Mouse (Mus musculus) forebrain, embryonic 13.5 days (tissue): Measurements from ENCODE around the gene Trim10. TPM values are rescaled to one million over a fixed set of nuclear protein-coding genes. Genes with fewer than 3 reads are reported as not detected.
"Not testable (repeated sequence)": the region's sequence is repeated elsewhere in the genome, so short reads cannot be mapped to it uniquely, and the experiment has no call there.

Experiments
- ATAC-seq: fragments of 200-750 bp; cut with Nextera tagmentation; 2 replicates; pipeline ENCODE4 v1.8.0; 2017
- H3K27ac ChIP-seq: fragments of 300-500 bp; sonication (generic); 2 replicates; pipeline ENCODE4 v1.5.1; 2015; ENCODE audit warnings: inconsistent platforms, mild to moderate bottlenecking, moderate library complexity
- H3K27me3 ChIP-seq: fragments of 300-500 bp; sonication (generic); 2 replicates; pipeline ENCODE4 v1.6.1; 2015; ENCODE audit warnings: mild to moderate bottlenecking, inconsistent platforms
- H3K36me3 ChIP-seq: fragments of 300-500 bp; sonication (generic); 2 replicates; pipeline ENCODE4 v1.6.1; 2015; ENCODE audit warnings: mild to moderate bottlenecking, inconsistent platforms; ENCODE audit not compliant: poor library complexity, severe bottlenecking
- H3K4me1 ChIP-seq: fragments of 300-500 bp; sonication (generic); 2 replicates; pipeline ENCODE4 v1.6.1; 2015; ENCODE audit warnings: inconsistent platforms
- H3K4me2 ChIP-seq: fragments of 300-500 bp; sonication (generic); 2 replicates; pipeline ENCODE4 v1.6.1; 2015; ENCODE audit warnings: inconsistent platforms, mild to moderate bottlenecking, moderate library complexity
- H3K4me3 ChIP-seq: fragments of 300-500 bp; sonication (generic); 2 replicates; pipeline ENCODE4 v1.5.1; 2015; ENCODE audit warnings: mild to moderate bottlenecking, inconsistent platforms
- H3K9ac ChIP-seq: fragments of 300-500 bp; sonication (generic); 2 replicates; pipeline ENCODE4 v1.6.1; 2015; ENCODE audit warnings: mild to moderate bottlenecking, inconsistent platforms
- H3K9me3 ChIP-seq: fragments of 300-500 bp; sonication (generic); replicated peaks from 2 replicates; pipeline ENCODE4 v1.6.1; 2016; ENCODE audit warnings: inconsistent platforms
- WGBS: fragments of 180-500 bp; shearing (Covaris S2); methylation state at CpG from one replicate; pipeline ENCODE4 v1.1.7; 2015; 5-methylcytosine and 5-hydroxymethylcytosine counted together
- polyA plus RNA-seq: library from polyadenylated mRNA; unstranded; fragments of >200 nt; fragmentation: Nextera tagmentation; extraction: Ambion mirVana; gene quantifications from 2 replicates; pipeline ENCODE4 v1.2.1, GENCODE M21; 2015

Trim10 gene
- polyA plus RNA-seq = 1.2 and 2.1 TPM in 2 replicates

DNA sequence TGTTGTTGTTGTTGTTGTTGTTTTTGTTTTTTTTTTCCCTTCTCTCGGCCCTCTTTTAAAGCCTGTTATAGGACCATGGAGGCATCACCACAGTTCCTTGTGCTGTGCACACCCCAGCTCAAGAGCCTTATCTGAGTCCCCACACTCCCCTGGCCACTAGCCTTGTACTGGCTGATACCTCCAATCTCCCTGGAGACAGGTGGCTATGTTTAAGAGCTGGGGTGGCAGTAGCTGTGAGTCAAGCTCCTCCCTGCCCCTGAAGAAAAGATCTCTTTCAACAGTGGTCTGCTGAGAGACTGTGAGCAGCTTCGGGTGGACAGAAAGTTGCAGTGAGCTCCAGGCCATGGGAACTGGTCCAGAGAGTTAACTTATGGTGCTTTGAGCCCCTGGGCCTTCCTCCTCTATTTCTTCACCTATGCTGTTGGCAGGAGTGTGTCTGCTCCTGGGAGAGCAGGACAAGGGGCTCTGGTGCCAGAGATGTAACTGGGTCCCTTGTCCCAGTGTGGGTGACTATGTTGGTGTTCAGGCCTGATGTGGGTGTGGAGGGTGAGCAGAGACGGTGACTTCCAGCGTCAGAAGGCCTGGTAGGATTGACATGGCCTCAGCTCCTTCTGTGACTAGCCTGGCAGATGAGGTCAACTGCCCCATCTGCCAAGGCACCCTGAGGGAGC, at the start of gene Trim10:
Gene Trim10 (plus strand): TSS at position 291 of the 671 bp plus-strand sequence.
- no peak for ATAC-seq
- no peak within 1 kb of the TSS for H3K4me3 ChIP-seq
- H3K27me3 ChIP-seq = peaks cover 15% of the 10 kb centered on the region
- no peak within 1 kb of the TSS for H3K4me2 ChIP-seq
- no peak within 1 kb of the TSS for H3K27ac ChIP-seq
- H3K9me3 ChIP-seq = no peaks in the 10 kb centered on the region
- peaks cover 5% of the 10 kb centered on the region; the same call in 1 of the 2 replicates for H3K4me1 ChIP-seq
- H3K36me3 ChIP-seq = no peaks in the 10 kb centered on the region
- H3K9ac ChIP-seq = no peak within 1 kb of the TSS
- WGBS = 78% methylated on average over 4 of the region's 4 CpGs

DNA sequence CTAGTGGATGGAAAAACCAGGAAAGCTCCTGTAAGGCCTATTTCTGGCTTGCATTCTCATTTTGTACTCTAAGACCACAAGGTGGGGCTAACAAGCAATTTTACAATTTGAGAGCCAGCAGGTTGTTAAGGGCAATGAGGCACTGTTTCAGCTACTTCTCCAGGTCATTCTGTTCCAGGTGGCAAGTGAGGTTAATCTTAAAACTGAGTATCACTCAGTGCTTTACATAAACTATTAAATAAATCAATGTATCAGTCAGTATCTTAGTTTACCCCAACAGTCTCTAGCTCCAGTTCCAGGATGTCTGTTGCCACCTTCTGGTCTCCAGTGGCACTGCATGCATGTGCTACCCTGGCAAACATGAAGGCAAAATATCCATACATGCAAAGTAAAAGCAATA, 45.4 kb upstream of the Trim10 start:
- ATAC-seq = 0 out of 2 replicates have a peak, but pooled peaks have one; percentile 19
- Histone ChIP-seq H3K4me1 (no peaks in the 10 kb centered on the region), H3K4me3 (no peak overlapping the region), H3K27me3 (no peaks in the 10 kb centered on the region), H3K36me3 (no peaks in the 10 kb centered on the region), H3K27ac (no peak overlapping the region), H3K9ac (no peak overlapping the region), H3K9me3 (no peaks in the 10 kb centered on the region), H3K4me2 (no peak overlapping the region)

GRCm38 (mm10) chr17:36825525-36825924, 43.8 kb upstream of the Trim10 start:
- 0 out of 2 replicates have a peak, but pooled peaks have one; percentile 56 for ATAC-seq
- H3K9ac ChIP-seq = no peak overlapping the region
- no peaks in the 10 kb centered on the region for H3K9me3 ChIP-seq
- H3K4me2 ChIP-seq = peak overlapping the region; percentile 36; the same call in 1 of the 2 replicates
- no peaks in the 10 kb centered on the region for H3K36me3 ChIP-seq
- H3K27ac ChIP-seq = no peak overlapping the region
- 27% methylated on average over 4 of the region's 4 CpGs for WGBS
- H3K4me3 ChIP-seq = no peak overlapping the region
- H3K27me3 ChIP-seq = no peaks in the 10 kb centered on the region
- H3K4me1 ChIP-seq = no peaks in the 10 kb centered on the region

GRCm38 (mm10) chr17:36826002-36826401, 43.4 kb upstream of the Trim10 start:
- peak overlapping the region; percentile 36; the same call in 1 of the 2 replicates for H3K4me2 ChIP-seq
- ATAC-seq = peak; percentile 78
- not testable (repeated sequence) for H3K27ac ChIP-seq

GRCm38 (mm10) chr17:36828488-36828887, 40.9 kb upstream of the Trim10 start:
- no peak overlapping the region for H3K9ac ChIP-seq
- H3K27me3 ChIP-seq = no peaks in the 10 kb centered on the region
- 90% methylated on average over 2 of the region's 2 CpGs for WGBS
- H3K27ac ChIP-seq = no peak overlapping the region
- no peaks in the 10 kb centered on the region for H3K36me3 ChIP-seq
- no peak overlapping the region for H3K4me2 ChIP-seq
- H3K9me3 ChIP-seq = no peaks in the 10 kb centered on the region
- H3K4me3 ChIP-seq = no peak overlapping the region
- H3K4me1 ChIP-seq = no peaks in the 10 kb centered on the region
- ATAC-seq = no peak

More at GRCm38 (mm10) chr17:36826002-36826401, 43.4 kb upstream of the Trim10 start:
- H3K9ac ChIP-seq, H3K4me3 ChIP-seq, H3K4me1 ChIP-seq, H3K27me3 ChIP-seq, H3K9me3 ChIP-seq, H3K36me3 ChIP-seq: not testable (repeated sequence)
- WGBS = 17% methylated on average over 5 of the region's 5 CpGs

DNA sequence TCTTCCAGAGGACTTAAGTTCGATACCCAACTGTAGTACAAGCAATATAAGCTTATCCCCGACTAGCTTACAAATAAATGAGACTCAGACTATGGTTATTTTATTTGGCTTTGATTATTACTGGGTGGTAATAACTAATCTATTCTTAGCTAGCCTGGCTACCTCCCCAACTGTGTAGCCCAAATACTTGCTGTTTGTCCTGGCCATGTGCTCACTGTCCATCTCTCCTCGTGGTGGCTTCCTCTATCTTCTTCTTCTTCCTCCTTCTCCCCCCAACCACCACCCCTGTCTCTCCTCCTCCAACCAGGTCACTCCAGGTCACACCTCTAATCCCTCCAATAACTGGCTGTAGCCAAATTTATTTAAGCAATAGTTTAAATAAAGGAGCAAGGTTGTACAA, 38.9 kb upstream of the Trim10 start:
- Histone ChIP-seq H3K27me3 (no peaks in the 10 kb centered on the region), H3K4me2 (no peak overlapping the region), H3K4me3 (no peak overlapping the region), H3K36me3 (no peaks in the 10 kb centered on the region), H3K4me1 (no peaks in the 10 kb centered on the region), H3K27ac (no peak overlapping the region), H3K9ac (no peak overlapping the region), H3K9me3 (no peaks in the 10 kb centered on the region)
- 76% methylated on average over 3 of the region's 3 CpGs for WGBS
- no peak for ATAC-seq

DNA sequence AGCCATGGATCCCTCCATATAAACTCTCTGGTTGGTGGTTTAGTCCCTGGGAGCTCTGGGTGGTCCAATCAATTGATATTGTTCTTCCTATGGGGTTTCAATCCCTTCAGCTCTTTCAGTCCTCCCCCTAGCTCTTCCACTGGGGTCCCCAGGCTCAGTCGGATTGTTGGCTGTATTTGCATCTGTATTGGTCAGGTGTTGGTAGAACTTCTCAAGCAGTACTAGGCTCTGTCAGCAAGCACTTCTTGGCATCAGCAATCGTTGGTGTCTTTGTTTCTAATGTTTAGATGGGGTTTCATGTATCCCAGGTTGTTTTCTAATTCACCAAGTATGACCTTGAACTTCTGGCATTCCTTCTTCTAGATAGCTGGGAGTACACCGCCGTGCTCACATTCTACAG, 36.7 kb upstream of the Trim10 start:
- Histone ChIP-seq H3K27ac (no peak overlapping the region), H3K36me3 (no peaks in the 10 kb centered on the region), H3K4me3 (no peak overlapping the region), H3K9me3 (no peaks in the 10 kb centered on the region), H3K9ac (no peak overlapping the region), H3K4me1 (peaks cover 9% of the 10 kb centered on the region), H3K27me3 (no peaks in the 10 kb centered on the region), H3K4me2 (no peak overlapping the region)
- ATAC-seq = no peak
- WGBS = 60% methylated on average over 4 of the region's 4 CpGs

- H3K4me1 ChIP-seq = peaks cover 17% of the 10 kb centered on the region
- H3K27me3 ChIP-seq = no peaks in the 10 kb centered on the region
- no peak for ATAC-seq
- WGBS = 37% methylated on average over 12 of the region's 12 CpGs
- H3K9ac ChIP-seq = no peak overlapping the region
- peak overlapping the region; percentile 59 for H3K4me2 ChIP-seq
- no peak overlapping the region for H3K27ac ChIP-seq
- H3K36me3 ChIP-seq = no peaks in the 10 kb centered on the region
- no peak overlapping the region; the same call in 1 of the 2 replicates for H3K4me3 ChIP-seq
- no peaks in the 10 kb centered on the region for H3K9me3 ChIP-seq
These were observed 33.6 kb upstream of the Trim10 start for GRCm38 (mm10) chr17:36835591-36836426.

DNA sequence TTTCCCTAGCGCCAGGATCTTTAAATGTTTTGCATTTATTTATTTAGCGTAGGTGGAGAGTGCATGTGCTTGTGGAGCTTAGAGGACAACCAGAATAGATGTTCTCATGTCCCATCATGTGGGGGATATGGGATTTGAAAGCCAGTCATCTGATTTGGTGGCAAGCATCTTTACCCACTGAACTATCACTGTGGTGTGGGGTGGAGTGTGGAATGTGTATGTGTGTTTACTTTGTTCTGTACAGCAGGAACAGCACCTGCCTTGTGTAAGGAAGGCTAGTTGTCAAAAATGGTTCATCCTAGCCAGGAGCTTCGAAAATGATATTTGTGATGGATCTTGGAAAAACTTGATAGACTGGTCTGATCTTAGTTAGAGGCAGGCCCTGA, 33.0 kb upstream of the Trim10 start:
- no peaks in the 10 kb centered on the region for H3K27me3 ChIP-seq
- peak; percentile 39 for ATAC-seq
- no peaks in the 10 kb centered on the region for H3K36me3 ChIP-seq
- peaks cover 17% of the 10 kb centered on the region for H3K4me1 ChIP-seq
- 18% methylated on average over 3 of the region's 3 CpGs for WGBS
- peak overlapping the region; percentile 59 for H3K4me2 ChIP-seq
- H3K9ac ChIP-seq = peak overlapping the region; percentile 82
- peak overlapping the region; percentile 71 for H3K4me3 ChIP-seq
- H3K27ac ChIP-seq = peak overlapping the region; percentile 20; the same call in 1 of the 2 replicates
- H3K9me3 ChIP-seq = no peaks in the 10 kb centered on the region

DNA sequence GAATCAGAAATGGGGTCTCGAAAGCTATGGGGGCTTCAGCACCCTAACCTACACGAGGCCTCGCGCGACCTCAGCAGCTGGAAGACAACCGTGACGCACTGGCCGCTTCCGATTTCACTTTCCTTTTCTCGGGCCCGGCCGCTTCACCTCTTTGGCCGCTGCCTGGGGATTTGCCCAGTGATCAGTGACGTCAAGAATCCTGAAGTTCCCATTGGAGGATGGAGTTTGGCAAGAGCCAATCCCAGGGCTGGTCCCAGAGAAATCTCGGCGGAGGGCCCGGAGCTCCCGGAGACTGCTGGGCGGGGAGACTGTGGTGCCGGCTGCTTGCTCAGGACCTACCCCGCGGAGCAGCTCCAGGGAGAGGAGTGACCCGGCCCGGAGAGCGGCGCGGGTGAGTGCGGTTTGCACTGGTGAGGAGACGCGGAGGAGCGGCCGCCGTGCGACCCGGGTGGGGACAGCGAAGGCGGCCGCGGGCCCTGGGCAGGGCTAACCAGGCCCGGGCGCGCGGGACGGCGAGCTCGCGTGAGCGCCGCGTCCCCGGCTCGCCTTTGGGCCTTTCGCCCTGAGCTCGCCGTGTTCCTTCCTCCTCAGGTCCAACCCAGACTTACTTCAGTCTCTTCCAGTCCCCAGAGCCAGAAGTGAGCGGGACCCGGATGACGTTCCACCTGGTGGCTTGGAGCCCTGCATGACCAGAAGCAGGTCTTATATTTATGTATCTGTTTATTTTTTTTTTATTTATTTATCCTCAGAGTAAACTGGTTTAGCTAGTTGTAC, 32.3 kb upstream of the Trim10 start, which contains the start of gene Trim26:
Gene Trim26 (plus strand): TSS at position 261 of the 774 bp plus-strand sequence.
- peak within 1 kb of the TSS; percentile 59 for H3K4me2 ChIP-seq
- peak within 1 kb of the TSS; percentile 89 for H3K27ac ChIP-seq
- peaks cover 17% of the 10 kb centered on the region for H3K4me1 ChIP-seq
- peak within 1 kb of the TSS; percentile 71 for H3K4me3 ChIP-seq
- peak within 1 kb of the TSS; percentile 82 for H3K9ac ChIP-seq
- H3K36me3 ChIP-seq = no peaks in the 10 kb centered on the region
- peak; percentile 99 for ATAC-seq
- H3K9me3 ChIP-seq = no peaks in the 10 kb centered on the region
- no peaks in the 10 kb centered on the region for H3K27me3 ChIP-seq
- WGBS = under 1% methylated on average over 58 of the region's 58 CpGs

DNA sequence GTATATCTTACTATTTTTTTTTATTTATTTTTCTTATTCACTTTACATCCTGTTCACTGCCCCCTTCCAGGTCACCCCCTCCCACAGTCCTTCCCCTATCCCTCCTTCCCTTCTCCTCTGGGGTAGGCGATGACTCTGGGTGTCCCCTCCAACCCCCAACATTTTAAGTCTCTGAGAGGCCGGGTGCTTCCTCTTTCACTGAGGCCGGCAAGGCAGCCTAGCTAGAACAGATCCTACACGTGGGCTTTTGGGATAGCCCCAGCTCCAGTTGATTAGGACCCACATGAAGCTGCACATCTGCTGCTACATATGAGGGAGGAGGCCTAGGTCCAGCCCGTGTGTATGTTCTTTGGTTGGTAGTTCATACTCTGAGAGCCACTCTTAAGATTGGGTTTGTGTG, 30.4 kb upstream of the Trim10 start:
- H3K4me2 ChIP-seq = no peak overlapping the region
- no peak overlapping the region for H3K9ac ChIP-seq
- peaks cover 17% of the 10 kb centered on the region for H3K4me1 ChIP-seq
- no peak overlapping the region for H3K27ac ChIP-seq
- H3K27me3 ChIP-seq = no peaks in the 10 kb centered on the region
- 85% methylated on average over 5 of the region's 5 CpGs for WGBS
- ATAC-seq = no peak
- H3K36me3 ChIP-seq = no peaks in the 10 kb centered on the region
- no peak overlapping the region for H3K4me3 ChIP-seq
- H3K9me3 ChIP-seq = no peaks in the 10 kb centered on the region

DNA sequence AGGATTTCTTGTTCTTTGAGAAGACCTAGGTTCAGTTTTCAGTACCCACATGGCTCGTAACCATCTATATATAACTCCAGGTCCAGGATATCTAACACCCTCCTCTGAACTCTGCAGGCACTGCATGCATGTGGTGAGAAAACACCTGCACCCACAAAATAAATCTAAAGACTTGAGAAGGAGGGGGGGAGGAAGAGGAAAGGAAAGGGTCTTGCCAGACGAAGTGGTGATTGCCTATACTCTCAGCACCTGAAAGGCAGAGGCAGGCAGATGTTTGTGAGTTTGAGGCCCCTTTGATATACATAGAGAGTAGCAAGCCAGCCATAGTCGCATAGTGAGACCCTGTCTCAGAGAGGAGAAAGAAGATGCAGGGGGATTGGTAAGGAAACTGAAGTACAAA, 29.4 kb upstream of the Trim10 start:
- Histone ChIP-seq H3K9me3 (no peaks in the 10 kb centered on the region), H3K4me2 (no peak overlapping the region), H3K9ac (no peak overlapping the region), H3K27ac (no peak overlapping the region), H3K27me3 (no peaks in the 10 kb centered on the region), H3K36me3 (no peaks in the 10 kb centered on the region), H3K4me3 (no peak overlapping the region), H3K4me1 (peaks cover 17% of the 10 kb centered on the region)
- 84% methylated on average over 3 of the region's 3 CpGs for WGBS
- no peak for ATAC-seq
